Mouse (Mus musculus) hindbrain, embryonic 12.5 days (tissue): ENCODE measurements around the gene Ube2r2. TPM values are rescaled to one million over a fixed set of nuclear protein-coding genes. Genes with fewer than 3 reads are reported as not detected.
A peak's percentile ranks its signal among the peaks of the same experiment; 100 is the strongest.

Experiments used
- ATAC-seq: fragments of 200-750 bp; cut with Nextera tagmentation; 2 replicates; pipeline ENCODE4 v1.8.0; 2017; ENCODE audit warnings: moderate TSS enrichment; ENCODE audit not compliant: low FRiP score
- H3K27ac ChIP-seq: fragments of 300-500 bp; sonication (generic); 2 replicates; pipeline ENCODE4 v1.5.1; 2016; ENCODE audit warnings: mild to moderate bottlenecking
- H3K27me3 ChIP-seq: fragments of 300-500 bp; sonication (generic); 2 replicates; pipeline ENCODE4 v1.6.1; 2016; ENCODE audit warnings: mild to moderate bottlenecking
- H3K36me3 ChIP-seq: fragments of 300-500 bp; sonication (generic); 2 replicates; pipeline ENCODE4 v1.6.1; 2016; ENCODE audit warnings: mild to moderate bottlenecking
- H3K4me1 ChIP-seq: fragments of 300-500 bp; sonication (generic); 2 replicates; pipeline ENCODE4 v1.6.1; 2016
- H3K4me2 ChIP-seq: fragments of 300-500 bp; sonication (generic); replicated peaks from 2 replicates; pipeline ENCODE4 v1.6.1; 2016; ENCODE audit warnings: mild to moderate bottlenecking
- H3K4me3 ChIP-seq: fragments of 300-500 bp; sonication (generic); 2 replicates; pipeline ENCODE4 v1.5.1; 2016; ENCODE audit warnings: mild to moderate bottlenecking
- H3K9ac ChIP-seq: fragments of 300-500 bp; sonication (generic); 2 replicates; pipeline ENCODE4 v1.6.1; 2016; ENCODE audit warnings: mild to moderate bottlenecking, moderate library complexity
- H3K9me3 ChIP-seq: fragments of 300-500 bp; sonication (generic); replicated peaks from 2 replicates; pipeline ENCODE4 v1.6.1; 2016; ENCODE audit warnings: mild to moderate bottlenecking
- WGBS: fragments of 180-500 bp; shearing (Covaris S2); methylation state at CpG from one replicate; pipeline ENCODE4 v1.1.7; 2016; 5-methylcytosine and 5-hydroxymethylcytosine counted together
- polyA plus RNA-seq: library from polyadenylated mRNA; unstranded; fragments of >200 nt; fragmentation: Nextera tagmentation; extraction: Ambion mirVana; gene quantifications from 2 replicates; pipeline ENCODE4 v1.2.1, GENCODE M21; 2016

Ube2r2 gene
- polyA plus RNA-seq, 1 experiment from 2014 or later = 113 TPM

- H3K4me2 ChIP-seq = no peak overlapping the region
- H3K9me3 ChIP-seq = no peaks in the 10 kb centered on the region
- H3K27ac ChIP-seq = no peak overlapping the region
- H3K4me1 ChIP-seq = peaks cover 4% of the 10 kb centered on the region; the same call in 1 of the 2 replicates
- ATAC-seq = no peak
- no peaks in the 10 kb centered on the region for H3K36me3 ChIP-seq
- WGBS = 100% methylated on average over 1 of the region's 1 CpGs
- H3K9ac ChIP-seq = no peak overlapping the region
- H3K4me3 ChIP-seq = no peak overlapping the region
- H3K27me3 ChIP-seq = no peaks in the 10 kb centered on the region
Measured at GRCm38 (mm10) chr4:41158251-41158650, 22.7 kb downstream of the Ube2r2 start.

- Histone ChIP-seq H3K9me3 (no peaks in the 10 kb centered on the region), H3K27ac (no peak overlapping the region), H3K36me3 (no peaks in the 10 kb centered on the region), H3K4me2 (no peak overlapping the region), H3K9ac (no peak overlapping the region), H3K4me3 (no peak overlapping the region), H3K4me1 (peaks cover 7% of the 10 kb centered on the region; the same call in 1 of the 2 replicates), H3K27me3 (no peaks in the 10 kb centered on the region)
- WGBS = 94% methylated on average over 3 of the region's 3 CpGs
- no peak for ATAC-seq
Measured at GRCm38 (mm10) chr4:41161232-41161631, 25.7 kb downstream of the Ube2r2 start.

GRCm38 (mm10) chr4:41164974-41165373 lies 29.4 kb downstream of the Ube2r2 start:
- Histone ChIP-seq H3K4me1 (peaks cover 2% of the 10 kb centered on the region; the same call in 1 of the 2 replicates), H3K27ac (peak overlapping the region; percentile 64), H3K4me2 (no peak overlapping the region), H3K9me3 (no peaks in the 10 kb centered on the region), H3K36me3 (peaks cover 16% of the 10 kb centered on the region), H3K9ac (no peak overlapping the region; the same call in 1 of the 2 replicates), H3K27me3 (no peaks in the 10 kb centered on the region), H3K4me3 (no peak overlapping the region)
- WGBS = 36% methylated on average over 2 of the region's 2 CpGs
- no peak for ATAC-seq

- H3K36me3 ChIP-seq = peaks cover 16% of the 10 kb centered on the region
- no peak overlapping the region for H3K4me3 ChIP-seq
- WGBS = 81% methylated on average over 6 of the region's 6 CpGs
- peak overlapping the region; percentile 28; the same call in 1 of the 2 replicates for H3K9ac ChIP-seq
- H3K9me3 ChIP-seq = no peaks in the 10 kb centered on the region
- no peaks in the 10 kb centered on the region for H3K27me3 ChIP-seq
- H3K4me1 ChIP-seq = peaks cover 2% of the 10 kb centered on the region; the same call in 1 of the 2 replicates
- peak overlapping the region; percentile 64 for H3K27ac ChIP-seq
- no peak overlapping the region for H3K4me2 ChIP-seq
- ATAC-seq = no peak
Measured at GRCm38 (mm10) chr4:41165693-41166475, 30.3 kb downstream of the Ube2r2 start.

- Histone ChIP-seq H3K4me3 (no peak overlapping the region), H3K9me3 (no peaks in the 10 kb centered on the region), H3K4me1 (no peaks in the 10 kb centered on the region), H3K36me3 (peaks cover 29% of the 10 kb centered on the region), H3K4me2 (no peak overlapping the region), H3K27me3 (no peaks in the 10 kb centered on the region), H3K9ac (no peak overlapping the region), H3K27ac (no peak overlapping the region)
- 86% methylated on average over 2 of the region's 2 CpGs for WGBS
- ATAC-seq = no peak
Measured at GRCm38 (mm10) chr4:41170970-41171369, 35.4 kb downstream of the Ube2r2 start.

GRCm38 (mm10) chr4:41174631-41175030 lies 39.1 kb downstream of the Ube2r2 start:
- no peaks in the 10 kb centered on the region for H3K27me3 ChIP-seq
- WGBS = 85% methylated on average over 2 of the region's 2 CpGs
- H3K4me3 ChIP-seq = no peak overlapping the region
- peaks cover 36% of the 10 kb centered on the region for H3K36me3 ChIP-seq
- no peaks in the 10 kb centered on the region for H3K4me1 ChIP-seq
- no peak overlapping the region for H3K4me2 ChIP-seq
- H3K27ac ChIP-seq = no peak overlapping the region
- ATAC-seq = no peak
- no peak overlapping the region for H3K9ac ChIP-seq
- H3K9me3 ChIP-seq = no peaks in the 10 kb centered on the region

GRCm38 (mm10) chr4:41179825-41180725 lies 44.5 kb downstream of the Ube2r2 start:
- H3K4me3 ChIP-seq = no peak overlapping the region
- H3K36me3 ChIP-seq = peaks cover 47% of the 10 kb centered on the region
- 92% methylated on average over 15 of the region's 15 CpGs for WGBS
- no peak overlapping the region for H3K4me2 ChIP-seq
- H3K9ac ChIP-seq = no peak overlapping the region
- no peak for ATAC-seq
- no peak overlapping the region for H3K27ac ChIP-seq
- no peaks in the 10 kb centered on the region for H3K9me3 ChIP-seq
- no peaks in the 10 kb centered on the region for H3K4me1 ChIP-seq
- no peaks in the 10 kb centered on the region for H3K27me3 ChIP-seq

GRCm38 (mm10) chr4:41189809-41190208 lies 54.3 kb downstream of the Ube2r2 start:
- no peaks in the 10 kb centered on the region for H3K4me1 ChIP-seq
- peaks cover 65% of the 10 kb centered on the region for H3K36me3 ChIP-seq
- H3K4me2 ChIP-seq = no peak overlapping the region
- H3K9ac ChIP-seq = no peak overlapping the region
- 94% methylated on average over 2 of the region's 2 CpGs for WGBS
- no peaks in the 10 kb centered on the region for H3K9me3 ChIP-seq
- H3K27me3 ChIP-seq = no peaks in the 10 kb centered on the region
- no peak overlapping the region for H3K4me3 ChIP-seq
- ATAC-seq = no peak
- H3K27ac ChIP-seq = no peak overlapping the region

- Histone ChIP-seq H3K4me2 (no peak overlapping the region), H3K36me3 (peaks cover 80% of the 10 kb centered on the region), H3K27me3 (no peaks in the 10 kb centered on the region), H3K27ac (no peak overlapping the region), H3K9ac (no peak overlapping the region), H3K4me1 (no peaks in the 10 kb centered on the region), H3K9me3 (no peaks in the 10 kb centered on the region), H3K4me3 (no peak overlapping the region)
- ATAC-seq = no peak
- WGBS = 77% methylated on average over 14 of the region's 14 CpGs
Measured at GRCm38 (mm10) chr4:41192544-41193512, 57.3 kb downstream of the Ube2r2 start.

GRCm38 (mm10) chr4:41195328-41195727 lies 59.8 kb downstream of the Ube2r2 start:
- Histone ChIP-seq H3K4me3 (no peak overlapping the region), H3K9ac (no peak overlapping the region), H3K27me3 (no peaks in the 10 kb centered on the region), H3K9me3 (no peaks in the 10 kb centered on the region), H3K36me3 (peaks cover 87% of the 10 kb centered on the region), H3K27ac (no peak overlapping the region), H3K4me1 (no peaks in the 10 kb centered on the region), H3K4me2 (no peak overlapping the region)
- WGBS = 92% methylated on average over 15 of the region's 15 CpGs
- no peak; the same call in 1 of the 2 replicates for ATAC-seq

GRCm38 (mm10) chr4:41196861-41197610 lies 61.5 kb downstream of the Ube2r2 start:
- 78% methylated on average over 3 of the region's 3 CpGs for WGBS
- no peaks in the 10 kb centered on the region for H3K27me3 ChIP-seq
- H3K27ac ChIP-seq = 0 out of 2 replicates have a peak overlapping the region, but pooled peaks have one; percentile 24
- no peaks in the 10 kb centered on the region for H3K4me1 ChIP-seq
- no peak overlapping the region for H3K4me2 ChIP-seq
- peaks cover 88% of the 10 kb centered on the region for H3K36me3 ChIP-seq
- ATAC-seq = no peak
- no peak overlapping the region for H3K9ac ChIP-seq
- H3K4me3 ChIP-seq = no peak overlapping the region
- H3K9me3 ChIP-seq = no peaks in the 10 kb centered on the region
